ENCODE assay signal across 16 mouse cellular contexts in the genomic region with DNA sequence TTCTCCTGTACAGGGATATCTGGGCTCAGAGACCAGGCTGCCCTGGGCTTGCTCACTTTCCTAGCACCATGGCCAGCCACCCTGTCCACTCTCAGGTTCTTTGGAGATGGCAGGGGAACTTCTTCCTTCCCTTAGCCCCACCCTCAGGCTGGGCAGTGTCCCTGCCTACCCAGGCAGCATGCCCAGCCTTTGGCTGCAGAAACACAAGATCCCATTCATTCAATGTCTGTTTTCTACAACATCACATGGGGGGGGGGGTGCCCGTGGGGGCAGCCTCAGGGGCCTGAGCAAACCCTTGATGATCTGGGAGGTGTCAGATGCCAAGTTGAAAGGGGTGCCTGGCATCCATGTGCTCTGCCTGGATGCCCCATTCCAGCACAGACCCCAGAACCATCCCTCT. TPM values are rescaled to one million over a fixed set of nuclear protein-coding genes. Genes with fewer than 3 reads are reported as not detected.
DNase-seq lines count a peak whose midpoint lies in the region; ATAC-seq lines count a peak whose summit lies in the region.
"Had no signal": no experiment of that assay in that cellular context is flagged by ENCODE, and none has a peak within 500 bp of the region (broad histone marks: within the 10 kb centered on the region; RNA-seq: fewer than 3 reads in every experiment).

No protein-coding gene starts in this region.

- H3K27me3 ChIP-seq in forebrain, embryonic 15.5 days: no peaks in the 10 kb centered on the region
- no peaks in the 10 kb centered on the region for H3K27me3 ChIP-seq in limb, embryonic 13.5 days
- no peaks in the 10 kb centered on the region for H3K27me3 ChIP-seq in kidney, embryonic 16.5 days (ENCODE audit: insufficient read depth, low read length)
- H3K27me3 ChIP-seq: neural tube, embryonic 12.5 days had no signal

- peak overlapping the region; percentile 32 for H3K27ac ChIP-seq in forebrain, embryonic 15.5 days (replicated peaks)
- peak overlapping the region; percentile 75; the same call in 1 of the 2 replicates for H3K27ac ChIP-seq in limb, embryonic 13.5 days
- H3K27ac ChIP-seq in kidney, embryonic 16.5 days (ENCODE audit: low read length): no peak overlapping the region
- H3K27ac ChIP-seq: neural tube, embryonic 12.5 days had no signal

- no peak overlapping the region for H3K9ac ChIP-seq in forebrain, embryonic 15.5 days (replicated peaks)
- no peak overlapping the region for H3K9ac ChIP-seq in limb, embryonic 13.5 days
- no peak overlapping the region for H3K9ac ChIP-seq in kidney, embryonic 16.5 days (replicated peaks; ENCODE audit: low read length)
- H3K9ac ChIP-seq: neural tube, embryonic 12.5 days had no signal

- no peak overlapping the region for H3K4me2 ChIP-seq in forebrain, embryonic 15.5 days (replicated peaks)
- no peak overlapping the region for H3K4me2 ChIP-seq in limb, embryonic 13.5 days (replicated peaks)
- no peak overlapping the region for H3K4me2 ChIP-seq in kidney, embryonic 16.5 days (replicated peaks; ENCODE audit: low read depth, low read length)
- H3K4me2 ChIP-seq: neural tube, embryonic 12.5 days had no signal

- 11% methylated on average over 1 of the region's 1 CpGs for WGBS in forebrain, embryonic 15.5 days
- WGBS in limb, embryonic 13.5 days: 65% methylated on average over 1 of the region's 1 CpGs
- 17% methylated on average over 1 of the region's 1 CpGs for WGBS in kidney, embryonic 16.5 days

- no peaks in the 10 kb centered on the region for H3K9me3 ChIP-seq in forebrain, embryonic 15.5 days
- no peaks in the 10 kb centered on the region for H3K9me3 ChIP-seq in limb, embryonic 13.5 days
- no peaks in the 10 kb centered on the region for H3K9me3 ChIP-seq in kidney, embryonic 16.5 days (ENCODE audit: low read length)
- H3K9me3 ChIP-seq: neural tube, embryonic 12.5 days had no signal

- no peaks in the 10 kb centered on the region for H3K36me3 ChIP-seq in forebrain, embryonic 15.5 days
- peaks cover 61% of the 10 kb centered on the region for H3K36me3 ChIP-seq in limb, embryonic 13.5 days
- H3K36me3 ChIP-seq in kidney, embryonic 16.5 days (ENCODE audit: insufficient read depth, low read length): peaks cover 3% of the 10 kb centered on the region; the same call in 1 of the 2 replicates
- H3K36me3 ChIP-seq: neural tube, embryonic 12.5 days had no signal

- H3K4me1 ChIP-seq in forebrain, embryonic 15.5 days: peaks cover 24% of the 10 kb centered on the region
- peaks cover 41% of the 10 kb centered on the region for H3K4me1 ChIP-seq in limb, embryonic 13.5 days
- H3K4me1 ChIP-seq in kidney, embryonic 16.5 days (ENCODE audit: insufficient read depth, low read length): peaks cover 17% of the 10 kb centered on the region

- no peak overlapping the region for H3K4me3 ChIP-seq in forebrain, embryonic 15.5 days
- H3K4me3 ChIP-seq in limb, embryonic 13.5 days: no peak overlapping the region
- H3K4me3 ChIP-seq in kidney, embryonic 16.5 days (ENCODE audit: low read length): no peak overlapping the region
- H3K4me3 ChIP-seq: neural tube, embryonic 12.5 days had no signal

- peak; percentile 44; the same call in 1 of the 2 replicates for ATAC-seq in forebrain, embryonic 15.5 days (replicated peaks)
- ATAC-seq in limb, embryonic 13.5 days (ENCODE audit: low FRiP score, low read depth): no peak
- no peak for ATAC-seq in monocyte, adult 5-6 weeks (replicated peaks; ENCODE audit: insufficient number of reproducible peaks, low FRiP score, low TSS enrichment, poor library complexity, severe bottlenecking)
- no peak for ATAC-seq in kidney, embryonic 16.5 days (ENCODE audit: low FRiP score, low TSS enrichment)
- ATAC-seq: activated CD4-positive, CD25-positive, alpha-beta regulatory T cell, adult 4 months had no signal

- peak; percentile 62 for DNase-seq in layer of hippocampus, adult 11-12 months (ENCODE audit: low spot score)
- DNase-seq in layer of hippocampus, postnatal 25 days (ENCODE audit: extremely low spot score in 1 of 2, low spot score in 1 of 2): no peak
- peak; percentile 57 for DNase-seq in NIH3T3 (ENCODE audit: low read depth)
- DNase-seq in natural killer cell, adult 2 months (ENCODE audit: low spot score in 2 of 2): no peak
- DNase-seq: cerebellum, adult 9-11 months; gastrocnemius, postnatal 14 days; kidney, postnatal 25 days; lung, adult 18-20 months; right cerebral cortex, adult 18-20 months; thymus, adult 2 months had no signal

RNA-seq across cellular contexts. Expression of a gene that starts 7.1 kb away (rescaled TPM):
- 10 to 100 TPM in 1 of 2 experiments, 1 to 10 TPM in 1; 8.8 to 10.5 TPM for total RNA-seq in layer of hippocampus, postnatal 25 days (2021)
- polyA plus RNA-seq in forebrain, embryonic 15.5 days (2015; fragmentation: Nextera tagmentation; extraction: Ambion mirVana): 4.6 and 5.1 TPM in 2 replicates
- polyA plus RNA-seq in limb, embryonic 13.5 days (2015; fragmentation: Nextera tagmentation; extraction: Ambion mirVana): 64.6 and 65.8 TPM in 2 replicates
- total RNA-seq in monocyte, adult 5-6 weeks (2017): 0.19 TPM in 1 of 3 replicates, not detected in the others
- 41.2 and 48.8 TPM in 2 replicates for polyA plus RNA-seq in kidney, embryonic 16.5 days (2015; fragmentation: Nextera tagmentation; extraction: Ambion mirVana)
- polyA plus RNA-seq: activated CD4-positive, CD25-positive, alpha-beta regulatory T cell, adult 4 months had no signal

RNA-seq across cellular contexts. Expression of a gene that starts 47.6 kb away (rescaled TPM):
- total RNA-seq in layer of hippocampus, postnatal 25 days (2021): 10 to 100 TPM; 58.5 to 66.3 TPM
- 68.1 and 70.3 TPM in 2 replicates for polyA plus RNA-seq in forebrain, embryonic 15.5 days (2015; fragmentation: Nextera tagmentation; extraction: Ambion mirVana)
- polyA plus RNA-seq in limb, embryonic 13.5 days (2015; fragmentation: Nextera tagmentation; extraction: Ambion mirVana): 64.1 and 64.3 TPM in 2 replicates
- 9.7 to 15.8 TPM (median 10.2 TPM) in 3 replicates for total RNA-seq in monocyte, adult 5-6 weeks (2017)
- polyA plus RNA-seq in kidney, embryonic 16.5 days (2015; fragmentation: Nextera tagmentation; extraction: Ambion mirVana): 85.5 and 90.9 TPM in 2 replicates

Comparison
In these comparisons a context has a peak if more than half of its experiments do, and no peak if none do; other contexts are left out.
1. DNase-seq: peak in layer of hippocampus, adult 11-12 months (single experiment) and NIH3T3 (single experiment); none in layer of hippocampus, postnatal 25 days (0 of 2) and natural killer cell, adult 2 months (0 of 2).